Mouse (Mus musculus) hindbrain, embryonic 11.5 days (tissue): ENCODE results near the gene Lamc2. TPM values are rescaled to one million over a fixed set of nuclear protein-coding genes. Genes with fewer than 3 reads are reported as not detected.

ENCODE experiments used
- ATAC-seq: fragments of 200-750 bp; cut with Nextera tagmentation; 2 replicates; pipeline ENCODE4 v1.8.0; 2017; ENCODE audit warnings: mild to moderate bottlenecking, moderate TSS enrichment, moderate library complexity; ENCODE audit not compliant: low FRiP score
- DNase-seq: peaks from one replicate; pipeline ENCODE4 v3.0.0-alpha.2; 2015; ENCODE audit warnings: low spot score
- H3K27ac ChIP-seq: fragments of 300-500 bp; sonication (generic); 2 replicates; pipeline ENCODE4 v1.5.1; 2014; ENCODE audit warnings: mild to moderate bottlenecking, low read depth, low read length
- H3K27me3 ChIP-seq: fragments of 300-500 bp; sonication (generic); 2 replicates; pipeline ENCODE4 v1.6.1; 2014; ENCODE audit warnings: mild to moderate bottlenecking, low read length, moderate library complexity, mixed read lengths; ENCODE audit not compliant: control insufficient read depth, insufficient read depth
- H3K36me3 ChIP-seq: fragments of 300-500 bp; sonication (generic); 2 replicates; pipeline ENCODE4 v1.6.1; 2014; ENCODE audit warnings: mild to moderate bottlenecking, low read length, moderate library complexity, mixed read lengths; ENCODE audit not compliant: control insufficient read depth, insufficient read depth
- H3K4me1 ChIP-seq: fragments of 300-500 bp; sonication (generic); replicated peaks from 2 replicates; pipeline ENCODE4 v1.6.1; 2014; ENCODE audit warnings: low read length, mixed read lengths; ENCODE audit not compliant: control insufficient read depth, insufficient read depth
- H3K4me2 ChIP-seq: fragments of 300-500 bp; sonication (generic); replicated peaks from 2 replicates; pipeline ENCODE4 v1.6.1; 2014; ENCODE audit warnings: mild to moderate bottlenecking, low read depth, low read length
- H3K4me3 ChIP-seq: fragments of 300-500 bp; sonication (generic); 2 replicates; pipeline ENCODE4 v1.5.1; 2014; ENCODE audit warnings: low read depth, low read length
- H3K9ac ChIP-seq: fragments of 300-500 bp; sonication (generic); 2 replicates; pipeline ENCODE4 v1.6.1; 2014; ENCODE audit warnings: low read depth, low read length
- H3K9me3 ChIP-seq: fragments of 300-500 bp; sonication (generic); 2 replicates; pipeline ENCODE4 v1.6.1; 2016; ENCODE audit warnings: low read length; ENCODE audit not compliant: control insufficient read depth
- WGBS: fragments of 180-500 bp; shearing (Covaris S2); extraction: QIAGEN DNeasy Blood & Tissue Kit; methylation state at CpG from one replicate; pipeline ENCODE4 v1.1.7; 2014; 5-methylcytosine and 5-hydroxymethylcytosine counted together
- polyA plus RNA-seq: library from polyadenylated mRNA; unstranded; fragments of >200 nt; fragmentation: Nextera tagmentation; extraction: Ambion mirVana; gene quantifications from 2 replicates; pipeline ENCODE4 v1.2.1, GENCODE M21; 2014

The Lamc2 gene
- polyA plus RNA-seq, 1 experiment from 2014 or later = 0.77 TPM

DNA sequence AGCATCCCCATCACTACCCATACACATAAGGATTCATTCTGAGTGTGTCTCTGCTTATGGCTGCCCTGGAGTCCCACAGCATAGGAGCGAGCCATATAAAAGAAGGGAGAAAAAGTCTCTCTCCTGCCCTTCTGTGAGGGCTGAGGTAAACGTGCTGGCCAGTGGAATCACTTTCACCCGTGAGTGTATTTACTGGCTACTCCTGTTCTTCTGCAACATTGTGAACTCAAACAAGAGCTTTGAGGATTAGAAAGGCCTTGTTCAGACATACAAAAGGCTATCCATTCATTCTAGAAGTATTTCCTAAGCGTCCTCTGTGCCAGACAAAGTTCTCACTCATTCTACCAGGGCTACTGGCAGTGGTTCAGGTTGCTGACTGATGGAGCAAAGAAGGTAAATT is 74.7 kb downstream of the Lamc2 start:
- Histone ChIP-seq H3K4me2 (no peak overlapping the region), H3K4me1 (no peaks in the 10 kb centered on the region), H3K36me3 (no peaks in the 10 kb centered on the region), H3K9me3 (no peaks in the 10 kb centered on the region), H3K9ac (no peak overlapping the region), H3K27ac (no peak overlapping the region), H3K4me3 (no peak overlapping the region), H3K27me3 (no peaks in the 10 kb centered on the region)
- 81% methylated on average over 4 of the region's 4 CpGs for WGBS
- ATAC-seq = no peak
- no peak for DNase-seq

GRCm38 (mm10) chr1:153109836-153110235 is 76.4 kb downstream of the Lamc2 start:
- 83% methylated on average over 3 of the region's 3 CpGs for WGBS
- no peak overlapping the region for H3K4me2 ChIP-seq
- no peak overlapping the region for H3K27ac ChIP-seq
- H3K36me3 ChIP-seq = no peaks in the 10 kb centered on the region
- H3K4me1 ChIP-seq = no peaks in the 10 kb centered on the region
- H3K9me3 ChIP-seq = no peaks in the 10 kb centered on the region
- no peak overlapping the region for H3K4me3 ChIP-seq
- H3K9ac ChIP-seq = no peak overlapping the region
- no peak for ATAC-seq
- DNase-seq = no peak
- no peaks in the 10 kb centered on the region for H3K27me3 ChIP-seq

GRCm38 (mm10) chr1:153109346-153109745 is 76.9 kb downstream of the Lamc2 start:
- Histone ChIP-seq H3K4me2 (no peak overlapping the region), H3K27ac (no peak overlapping the region), H3K27me3 (no peaks in the 10 kb centered on the region), H3K4me3 (no peak overlapping the region), H3K36me3 (no peaks in the 10 kb centered on the region), H3K4me1 (no peaks in the 10 kb centered on the region), H3K9me3 (no peaks in the 10 kb centered on the region), H3K9ac (no peak overlapping the region)
- ATAC-seq (no peak), DNase-seq (no peak)
- 80% methylated on average over 5 of the region's 5 CpGs for WGBS

DNA sequence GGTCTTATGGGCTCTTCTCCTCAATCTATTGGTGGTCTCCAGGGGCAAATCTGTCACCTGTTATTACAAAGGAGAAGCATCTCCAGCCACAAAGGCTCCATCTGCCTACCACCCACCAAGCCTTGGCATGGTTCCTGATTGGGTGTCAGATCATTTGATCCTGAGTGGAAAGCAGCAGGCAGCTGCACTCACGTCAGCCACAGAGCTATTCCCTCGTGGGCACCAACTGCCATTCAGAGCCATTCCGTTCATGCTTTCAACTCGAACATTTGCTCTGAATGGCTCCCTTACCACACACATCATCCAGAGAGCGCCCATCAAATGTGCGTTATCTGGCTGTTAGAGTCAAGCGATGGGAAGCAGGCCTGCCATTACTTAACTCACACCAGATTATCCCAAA is 78.4 kb downstream of the Lamc2 start:
- Histone ChIP-seq H3K36me3 (no peaks in the 10 kb centered on the region), H3K9me3 (no peaks in the 10 kb centered on the region), H3K4me2 (no peak overlapping the region), H3K27ac (no peak overlapping the region), H3K9ac (no peak overlapping the region), H3K4me3 (no peak overlapping the region), H3K27me3 (no peaks in the 10 kb centered on the region), H3K4me1 (no peaks in the 10 kb centered on the region)
- ATAC-seq (peak; percentile 40; the same call in 1 of the 2 replicates), DNase-seq (peak; percentile 34)
- WGBS = 60% methylated on average over 7 of the region's 7 CpGs

DNA sequence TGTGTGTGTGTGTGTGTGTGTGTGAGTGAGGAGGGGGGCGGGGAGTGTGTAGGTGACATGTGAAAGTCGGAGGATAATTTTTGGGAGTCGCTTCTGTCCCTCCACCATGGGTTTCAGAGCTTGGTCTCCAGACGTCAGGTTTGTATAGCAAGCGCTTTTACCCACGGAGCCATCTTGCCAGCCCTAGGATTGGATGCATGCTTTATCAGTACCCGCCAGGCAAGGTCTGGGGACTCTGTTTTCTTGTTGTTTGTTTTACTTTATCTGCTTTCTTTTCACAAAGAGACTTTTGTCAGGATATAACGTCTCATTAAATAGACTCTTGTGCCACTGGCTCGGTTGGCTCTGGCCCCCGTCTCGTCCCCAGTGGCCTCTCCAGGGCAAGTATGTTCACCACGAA is 81.4 kb downstream of the Lamc2 start:
- no peaks in the 10 kb centered on the region for H3K4me1 ChIP-seq
- H3K4me3 ChIP-seq = no peak overlapping the region
- WGBS = 79% methylated on average over 12 of the region's 12 CpGs
- ATAC-seq = no peak
- H3K9me3 ChIP-seq = no peaks in the 10 kb centered on the region
- no peaks in the 10 kb centered on the region for H3K27me3 ChIP-seq
- no peak for DNase-seq
- no peaks in the 10 kb centered on the region for H3K36me3 ChIP-seq
- H3K4me2 ChIP-seq = no peak overlapping the region
- no peak overlapping the region for H3K27ac ChIP-seq
- H3K9ac ChIP-seq = no peak overlapping the region

- no peaks in the 10 kb centered on the region for H3K9me3 ChIP-seq
- no peaks in the 10 kb centered on the region for H3K27me3 ChIP-seq
- DNase-seq = no peak
- no peak overlapping the region for H3K27ac ChIP-seq
- H3K4me2 ChIP-seq = no peak overlapping the region
- 98% methylated on average over 8 of the region's 8 CpGs for WGBS
- H3K9ac ChIP-seq = no peak overlapping the region
- H3K4me1 ChIP-seq = no peaks in the 10 kb centered on the region
- no peak overlapping the region for H3K4me3 ChIP-seq
- no peak for ATAC-seq
- H3K36me3 ChIP-seq = no peaks in the 10 kb centered on the region
Observed at GRCm38 (mm10) chr1:153103186-153103554, 83.1 kb downstream of the Lamc2 start.

DNA sequence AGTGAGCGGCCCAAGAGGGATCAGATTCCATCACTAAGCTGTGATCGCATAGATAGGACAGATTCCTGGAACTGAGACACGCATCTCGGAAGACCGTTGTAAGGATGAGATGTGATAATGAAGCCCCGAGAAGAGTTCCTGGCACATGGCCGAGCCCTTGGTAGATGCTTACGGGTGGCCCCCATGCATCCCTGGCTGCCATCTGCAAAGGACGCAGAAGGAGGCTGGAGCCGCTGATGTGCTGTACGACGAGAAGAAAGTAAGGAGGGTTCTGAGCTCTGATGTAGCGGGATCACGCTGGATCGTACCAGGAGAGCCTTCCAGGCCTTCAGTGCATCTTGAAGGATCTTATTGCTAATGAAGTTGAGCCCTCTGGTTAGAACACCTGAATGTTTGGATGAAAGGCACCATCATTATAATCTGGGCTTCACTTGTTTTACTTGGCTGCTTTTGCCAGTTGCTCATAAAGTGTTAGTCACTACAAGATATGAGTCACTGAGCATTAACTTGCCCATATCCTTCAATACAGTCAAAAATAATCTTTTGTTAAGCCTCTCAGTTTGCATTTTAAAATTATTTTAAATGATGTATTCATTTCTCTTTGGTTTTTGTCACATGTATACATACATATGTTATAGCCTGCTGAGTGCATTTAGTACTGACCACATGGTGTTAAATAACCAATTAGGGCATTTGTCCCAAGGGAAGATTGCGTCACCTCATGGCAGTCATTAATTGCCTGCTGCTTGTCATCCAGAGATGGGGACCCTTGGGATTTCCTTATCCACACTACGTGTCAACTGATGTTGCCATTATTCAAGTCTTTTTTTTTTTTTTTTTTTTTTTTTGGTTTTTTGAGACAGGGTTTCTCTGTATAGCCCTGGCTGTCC is 83.7 kb downstream of the Lamc2 start:
- no peak overlapping the region for H3K4me3 ChIP-seq
- no peak overlapping the region for H3K4me2 ChIP-seq
- no peaks in the 10 kb centered on the region for H3K36me3 ChIP-seq
- no peak overlapping the region for H3K27ac ChIP-seq
- no peaks in the 10 kb centered on the region for H3K9me3 ChIP-seq
- no peaks in the 10 kb centered on the region for H3K27me3 ChIP-seq
- no peaks in the 10 kb centered on the region for H3K4me1 ChIP-seq
- 93% methylated on average over 17 of the region's 17 CpGs for WGBS
- H3K9ac ChIP-seq = no peak overlapping the region
- DNase-seq (no peak), ATAC-seq (no peak)

- no peak for ATAC-seq
- Histone ChIP-seq H3K36me3 (no peaks in the 10 kb centered on the region), H3K4me3 (no peak overlapping the region), H3K9me3 (no peaks in the 10 kb centered on the region), H3K27me3 (no peaks in the 10 kb centered on the region), H3K4me2 (no peak overlapping the region), H3K9ac (no peak overlapping the region), H3K4me1 (no peaks in the 10 kb centered on the region), H3K27ac (no peak overlapping the region)
- WGBS = 34% methylated on average over 9 of the region's 9 CpGs
- DNase-seq = peak; percentile 59
Observed at GRCm38 (mm10) chr1:153101327-153101880, 84.8 kb downstream of the Lamc2 start.

GRCm38 (mm10) chr1:153100912-153101311 is 85.3 kb downstream of the Lamc2 start:
- no peak for ATAC-seq
- H3K27ac ChIP-seq = no peak overlapping the region
- H3K4me1 ChIP-seq = no peaks in the 10 kb centered on the region
- DNase-seq = no peak
- no peaks in the 10 kb centered on the region for H3K27me3 ChIP-seq
- no peak overlapping the region for H3K4me2 ChIP-seq
- H3K9ac ChIP-seq = no peak overlapping the region
- WGBS = 63% methylated on average over 9 of the region's 9 CpGs
- no peak overlapping the region for H3K4me3 ChIP-seq
- H3K9me3 ChIP-seq = no peaks in the 10 kb centered on the region
- H3K36me3 ChIP-seq = no peaks in the 10 kb centered on the region
